Mouse (Mus musculus): Measurements from ENCODE around the gene Prkaa2.

DNA sequence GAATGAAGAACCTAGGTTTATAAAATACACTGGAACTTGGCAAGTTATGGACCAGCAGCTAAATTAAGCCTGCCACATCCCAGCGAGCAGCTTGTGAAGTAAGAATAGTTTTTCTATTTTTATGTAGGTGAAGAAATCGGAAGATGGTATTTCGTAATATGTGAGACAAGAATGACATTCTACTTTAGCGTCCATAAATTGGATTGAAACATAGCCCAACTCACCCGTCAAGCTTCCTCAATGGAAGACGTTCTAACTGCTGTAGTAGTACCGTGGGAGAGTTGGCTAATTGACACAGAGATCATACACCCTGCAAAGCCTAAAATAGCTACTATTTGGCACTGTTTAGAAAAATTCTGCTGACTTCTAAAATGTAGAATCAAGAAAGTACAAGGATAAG is 39.8 kb upstream of the Prkaa2 start:
- TF ChIP-seq CTCF (IDR thresholded peaks at IDR 0.05; ENCODE audit: low read depth) (no peak), EP300 (IDR thresholded peaks at IDR 0.05; ENCODE audit: low read depth) (no peak)
